In the genomic region with DNA sequence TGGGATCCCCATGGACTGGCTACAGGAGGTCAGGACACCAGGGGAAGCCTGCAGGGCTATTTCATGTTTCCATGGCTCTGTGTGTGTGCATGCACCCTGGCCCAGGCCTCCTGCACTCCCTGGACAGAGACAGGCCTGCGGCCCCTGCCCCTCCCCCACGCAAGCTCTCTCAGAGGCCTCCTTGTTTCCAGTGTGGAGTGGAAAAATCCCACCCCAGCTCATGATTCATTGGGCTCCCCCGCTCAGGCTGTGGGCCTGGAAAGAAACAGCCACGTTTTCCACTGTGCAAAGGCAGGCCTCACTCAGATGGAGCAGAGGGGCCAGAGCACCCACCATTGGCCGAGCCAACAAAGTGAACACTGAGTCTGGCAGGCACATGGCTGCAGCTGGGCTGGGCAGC, we compare ENCODE assay signal across 8 mouse cellular contexts. TPM values are rescaled to one million over a fixed set of nuclear protein-coding genes. Genes with fewer than 3 reads are reported as not detected.
DNase-seq lines count a peak whose midpoint lies in the region; ATAC-seq lines count a peak whose summit lies in the region.
"Had no signal": no experiment of that assay in that cellular context is flagged by ENCODE, and none has a peak within 500 bp of the region (broad histone marks: within the 10 kb centered on the region; RNA-seq: fewer than 3 reads in every experiment).

No protein-coding gene starts in this region.

- no peaks in the 10 kb centered on the region for H3K9me3 ChIP-seq in liver, embryonic 12.5 days (replicated peaks)
- H3K9me3 ChIP-seq in forebrain, embryonic 13.5 days (replicated peaks), result no peaks in the 10 kb centered on the region
- H3K9me3 ChIP-seq in intestine, embryonic 16.5 days (ENCODE audit: control insufficient read depth, low read length), result no peaks in the 10 kb centered on the region
- H3K9me3 ChIP-seq in stomach, embryonic 15.5 days, result no peaks in the 10 kb centered on the region

- 63% methylated on average over 5 of the region's 5 CpGs for WGBS in liver, embryonic 12.5 days (ENCODE audit: insufficient replicate concordance)
- WGBS in forebrain, embryonic 13.5 days, result 69% methylated on average over 5 of the region's 5 CpGs
- 39% methylated on average over 5 of the region's 5 CpGs for WGBS in intestine, embryonic 16.5 days
- 36% methylated on average over 5 of the region's 5 CpGs for WGBS in stomach, embryonic 15.5 days

- no peak overlapping the region for H3K4me3 ChIP-seq in liver, embryonic 12.5 days
- H3K4me3 ChIP-seq in forebrain, embryonic 13.5 days, result no peak overlapping the region
- H3K4me3 ChIP-seq in intestine, embryonic 16.5 days (ENCODE audit: low read length), result no peak overlapping the region
- no peak overlapping the region for H3K4me3 ChIP-seq in stomach, embryonic 15.5 days (replicated peaks)

- H3K36me3 ChIP-seq in liver, embryonic 12.5 days, result peaks cover 16% of the 10 kb centered on the region
- H3K36me3 ChIP-seq in forebrain, embryonic 13.5 days (ENCODE audit: poor library complexity, severe bottlenecking), result no peaks in the 10 kb centered on the region
- peaks cover 17% of the 10 kb centered on the region; the same call in 1 of the 2 replicates for H3K36me3 ChIP-seq in intestine, embryonic 16.5 days (ENCODE audit: control insufficient read depth, insufficient read depth, low read length)
- peaks cover 6% of the 10 kb centered on the region; the same call in 1 of the 2 replicates for H3K36me3 ChIP-seq in stomach, embryonic 15.5 days

- H3K4me2 ChIP-seq in liver, embryonic 12.5 days, result no peak overlapping the region
- no peak overlapping the region for H3K4me2 ChIP-seq in forebrain, embryonic 13.5 days
- no peak overlapping the region for H3K4me2 ChIP-seq in intestine, embryonic 16.5 days (ENCODE audit: low read depth, low read length)
- H3K4me2 ChIP-seq in stomach, embryonic 15.5 days, result no peak overlapping the region

- no peak for ATAC-seq in liver, embryonic 12.5 days
- peak; percentile 25; the same call in 1 of the 2 replicates for ATAC-seq in forebrain, embryonic 13.5 days
- ATAC-seq in intestine, embryonic 16.5 days, result peak; percentile 10; the same call in 1 of the 2 replicates
- peak; percentile 16; the same call in 1 of the 2 replicates for ATAC-seq in stomach, embryonic 15.5 days (ENCODE audit: insufficient read depth, low FRiP score, low read depth)

- H3K4me1 ChIP-seq in liver, embryonic 12.5 days, result peaks cover 18% of the 10 kb centered on the region
- peaks cover 37% of the 10 kb centered on the region for H3K4me1 ChIP-seq in forebrain, embryonic 13.5 days
- peaks cover 47% of the 10 kb centered on the region for H3K4me1 ChIP-seq in intestine, embryonic 16.5 days (ENCODE audit: control insufficient read depth, insufficient read depth, low read length)
- peaks cover 52% of the 10 kb centered on the region for H3K4me1 ChIP-seq in stomach, embryonic 15.5 days

- intact Hi-C loops in gastrocnemius, postnatal 14 days (cut with DNase I; ENCODE audit: low total_unique reads), result no loop called here

- H3K27ac ChIP-seq in liver, embryonic 12.5 days, result no peak overlapping the region
- no peak overlapping the region for H3K27ac ChIP-seq in forebrain, embryonic 13.5 days
- H3K27ac ChIP-seq in intestine, embryonic 16.5 days (ENCODE audit: low read length), result peak overlapping the region; percentile 50
- H3K27ac ChIP-seq in stomach, embryonic 15.5 days, result peak overlapping the region; percentile 46; the same call in 1 of the 2 replicates

- DNase-seq in liver, result peak; percentile 34
- peak; percentile 17 for DNase-seq in mesoderm, embryonic 11.5 days (ENCODE audit: low read depth, low spot score)
- DNase-seq in gastrocnemius, postnatal 14 days, result no peak

- no peak overlapping the region for H3K9ac ChIP-seq in liver, embryonic 12.5 days
- H3K9ac ChIP-seq in forebrain, embryonic 13.5 days, result no peak overlapping the region
- H3K9ac ChIP-seq in intestine, embryonic 16.5 days (ENCODE audit: low read depth, low read length), result no peak overlapping the region
- H3K9ac ChIP-seq in stomach, embryonic 15.5 days, result no peak overlapping the region

- no peaks in the 10 kb centered on the region for H3K27me3 ChIP-seq in liver, embryonic 12.5 days (replicated peaks)
- no peaks in the 10 kb centered on the region for H3K27me3 ChIP-seq in forebrain, embryonic 13.5 days
- no peaks in the 10 kb centered on the region for H3K27me3 ChIP-seq in intestine, embryonic 16.5 days (replicated peaks; ENCODE audit: control insufficient read depth, insufficient read depth, low read length)
- H3K27me3 ChIP-seq in stomach, embryonic 15.5 days (replicated peaks), result no peaks in the 10 kb centered on the region

RNA-seq across cellular contexts. Expression of a gene that starts 15.1 kb away (rescaled TPM):
- 2.3 and 2.7 TPM in 2 replicates for polyA plus RNA-seq in liver, embryonic 12.5 days (2016; fragmentation: Nextera tagmentation; extraction: Ambion mirVana)
- 0.85 and 1.6 TPM in 2 replicates for polyA plus RNA-seq in forebrain, embryonic 13.5 days (2015; fragmentation: Nextera tagmentation; extraction: Ambion mirVana)
- polyA plus RNA-seq in intestine, embryonic 16.5 days (2015; fragmentation: Nextera tagmentation; extraction: Ambion mirVana), result 8.1 and 9.6 TPM in 2 replicates
- polyA plus RNA-seq in stomach, embryonic 15.5 days (2015; fragmentation: Nextera tagmentation; extraction: Ambion mirVana), result 17.4 and 18.6 TPM in 2 replicates
- 1 to 10 TPM; 1.9 to 2.6 TPM for total RNA-seq in gastrocnemius, postnatal 14 days (2021)
- total RNA-seq: hematopoietic stem cell, adult 5-6 weeks had no signal

RNA-seq across cellular contexts. Expression of a gene that starts 57.0 kb away (rescaled TPM):
- polyA plus RNA-seq in liver, embryonic 12.5 days (2016; fragmentation: Nextera tagmentation; extraction: Ambion mirVana), result 7.1 and 7.2 TPM in 2 replicates
- not detected in 2 replicates for polyA plus RNA-seq in forebrain, embryonic 13.5 days (2015; fragmentation: Nextera tagmentation; extraction: Ambion mirVana)
- polyA plus RNA-seq in intestine, embryonic 16.5 days (2015; fragmentation: Nextera tagmentation; extraction: Ambion mirVana), result 98.5 and 102 TPM in 2 replicates
- polyA plus RNA-seq in stomach, embryonic 15.5 days (2015; fragmentation: Nextera tagmentation; extraction: Ambion mirVana), result 31.6 and 39.0 TPM in 2 replicates
- not detected for total RNA-seq in gastrocnemius, postnatal 14 days (2021)
- total RNA-seq: hematopoietic stem cell, adult 5-6 weeks had no signal

Comparison
In these comparisons a context has a peak if more than half of its experiments do, and no peak if none do; other contexts are left out.
1. H3K27ac ChIP-seq: peak in intestine, embryonic 16.5 days (single experiment) and stomach, embryonic 15.5 days (single experiment); none in liver, embryonic 12.5 days (single experiment) and forebrain, embryonic 13.5 days (single experiment).